Mouse (Mus musculus): ENCODE measurements around the gene Deup1.

GRCm38 (mm10) chr9:15562353-15562752, 65.4 kb downstream of the Deup1 start:
- TF ChIP-seq HCFC1 (IDR thresholded peaks at IDR 0.05; ENCODE audit: borderline replicate concordance, insufficient read depth, low read length) (no peak), ZNF384 (IDR thresholded peaks at IDR 0.05; ENCODE audit: low read depth, low read length) (no peak)
